Mouse (Mus musculus) bone marrow, adult 2 months (tissue): ENCODE data around the gene Sh3d19.

ENCODE experiments used
- CTCF ChIP-seq: fragments of 200-500 bp; IDR thresholded peaks from 2 replicates; pipeline ENCODE4 v1.5.1; 2011; ENCODE audit warnings: low read length, control low read depth; ENCODE audit not compliant: control insufficient read depth, insufficient read depth
- POLR2A ChIP-seq: fragments of 200-500 bp; IDR thresholded peaks from 2 replicates; pipeline ENCODE4 v1.6.1; 2011; ENCODE audit warnings: low read depth, mild to moderate bottlenecking, control low read depth, low read length, borderline replicate concordance; ENCODE audit not compliant: control insufficient read depth

- TF ChIP-seq CTCF (no peak), POLR2A (no peak)
These were observed 15.2 kb upstream of the Sh3d19 start for GRCm38 (mm10) chr3:85955704-85956103.
